Mouse (Mus musculus) heart, embryonic 14.5 days (tissue): ENCODE data around the gene Gm48551. TPM values are rescaled to one million over a fixed set of nuclear protein-coding genes. Genes with fewer than 3 reads are reported as not detected.

Experiments
- ATAC-seq: fragments of 200-750 bp; cut with Nextera tagmentation; 2 replicates; pipeline ENCODE4 v1.8.0; 2017; ENCODE audit warnings: low read depth, moderate TSS enrichment; ENCODE audit not compliant: insufficient number of reproducible peaks, insufficient read depth, low FRiP score
- H3K27ac ChIP-seq, 2 experiments: fragments of 200-500 bp in 1 of 2; fragments of 300-500 bp in 1 of 2; sonication (generic) in 1 of 2; replicated peaks in 1 of 2; 2 replicates each; pipeline ENCODE4 v1.5.1; 2012 to 2014; ENCODE audit warnings: low read depth in 2 of 2, low read length in 2 of 2, control low read depth in 1 of 2, mild to moderate bottlenecking in 1 of 2, mixed read lengths in 1 of 2; ENCODE audit not compliant: control insufficient read depth in 1 of 2, insufficient read depth in 1 of 2
- H3K27me3 ChIP-seq: fragments of 300-500 bp; sonication (generic); 2 replicates; pipeline ENCODE4 v1.6.1; 2014; ENCODE audit warnings: mild to moderate bottlenecking, low read length, control low read depth; ENCODE audit not compliant: control insufficient read depth, insufficient read depth
- H3K36me3 ChIP-seq: fragments of 300-500 bp; sonication (generic); 2 replicates; pipeline ENCODE4 v1.6.1; 2014; ENCODE audit warnings: mild to moderate bottlenecking, control low read depth, low read length, mixed read lengths; ENCODE audit not compliant: control insufficient read depth, insufficient read depth
- H3K4me1 ChIP-seq, 2 experiments: fragments of 200-500 bp in 1 of 2; fragments of 300-500 bp in 1 of 2; sonication (generic) in 1 of 2; 2 replicates each; pipeline ENCODE4 v1.6.1; 2012 to 2014; ENCODE audit warnings: low read length in 2 of 2, control low read depth in 1 of 2, mixed read lengths in 1 of 2; ENCODE audit not compliant: control insufficient read depth in 2 of 2, insufficient read depth in 2 of 2
- H3K4me2 ChIP-seq: fragments of 300-500 bp; sonication (generic); 2 replicates; pipeline ENCODE4 v1.6.1; 2014; ENCODE audit warnings: mild to moderate bottlenecking, low read length
- H3K4me3 ChIP-seq, 2 experiments: fragments of 200-500 bp in 1 of 2; fragments of 300-500 bp in 1 of 2; sonication (generic) in 1 of 2; 2 replicates each; pipeline ENCODE4 v1.5.1; 2012 to 2014; ENCODE audit warnings: low read length in 2 of 2, mild to moderate bottlenecking in 2 of 2, control low read depth in 1 of 2, low read depth in 1 of 2, moderate library complexity in 1 of 2; ENCODE audit not compliant: control insufficient read depth in 1 of 2, insufficient read depth in 1 of 2
- H3K9ac ChIP-seq: fragments of 300-500 bp; sonication (generic); 2 replicates; pipeline ENCODE4 v1.6.1; 2014; ENCODE audit warnings: mild to moderate bottlenecking, low read length
- H3K9me3 ChIP-seq: fragments of 300-500 bp; sonication (generic); 2 replicates; pipeline ENCODE4 v1.6.1; 2016; ENCODE audit warnings: low read length, control low read depth; ENCODE audit not compliant: control insufficient read depth
- WGBS: fragments of 180-500 bp; shearing (Covaris S2); extraction: QIAGEN DNeasy Blood & Tissue Kit; methylation state at CpG from one replicate; pipeline ENCODE4 v1.1.7; 2014; 5-methylcytosine and 5-hydroxymethylcytosine counted together
- polyA plus RNA-seq: library from polyadenylated mRNA; unstranded; fragments of >200 nt; fragmentation: Nextera tagmentation; extraction: Ambion mirVana; gene quantifications from 2 replicates; pipeline ENCODE4 v1.2.1, GENCODE M21; 2014

Gene Gm48551
- polyA plus RNA-seq, 1 experiment from 2014 or later: 1.7 TPM

GRCm38 (mm10) chr10:81367207-81367495 lies 17.1 kb upstream of the Gm48551 start:
- ATAC-seq: no peak
- H3K9ac ChIP-seq: no peak overlapping the region
- 88% methylated on average over 6 of the region's 6 CpGs for WGBS
- peaks cover 60% of the 10 kb centered on the region for H3K36me3 ChIP-seq
- H3K4me1 ChIP-seq: peaks cover 29 to 40% of the 10 kb centered on the region in 2 experiments
- no peaks in the 10 kb centered on the region for H3K9me3 ChIP-seq
- no peak overlapping the region for H3K27ac ChIP-seq
- H3K4me2 ChIP-seq: no peak overlapping the region
- no peak overlapping the region for H3K4me3 ChIP-seq
- H3K27me3 ChIP-seq: no peaks in the 10 kb centered on the region

GRCm38 (mm10) chr10:81375322-81375721 lies 8.9 kb upstream of the Gm48551 start:
- no peaks in the 10 kb centered on the region for H3K9me3 ChIP-seq
- WGBS: 92% methylated on average over 10 of the region's 10 CpGs
- H3K36me3 ChIP-seq: peaks cover 57% of the 10 kb centered on the region
- no peaks in the 10 kb centered on the region for H3K27me3 ChIP-seq
- ATAC-seq: no peak
- no peak overlapping the region for H3K4me2 ChIP-seq
- no peak overlapping the region for H3K27ac ChIP-seq
- peaks cover 13 to 20% of the 10 kb centered on the region in 2 experiments for H3K4me1 ChIP-seq
- H3K9ac ChIP-seq: no peak overlapping the region
- no peak overlapping the region for H3K4me3 ChIP-seq

GRCm38 (mm10) chr10:81376561-81377361 lies 7.5 kb upstream of the Gm48551 start:
- Histone ChIP-seq H3K4me1 (peaks cover 13 to 21% of the 10 kb centered on the region in 2 experiments), H3K4me2 (peak overlapping the region; percentile 77), H3K9me3 (no peaks in the 10 kb centered on the region), H3K9ac (peak overlapping the region; percentile 95), H3K36me3 (peaks cover 42% of the 10 kb centered on the region), H3K27ac (peak overlapping the region in 1 of 2 experiments; percentile 41; a peak in 2 of 4 replicates), H3K27me3 (no peaks in the 10 kb centered on the region), H3K4me3 (peak overlapping the region; percentile 71 to 87)
- 39% methylated on average over 6 of the region's 6 CpGs for WGBS
- ATAC-seq: no peak

DNA sequence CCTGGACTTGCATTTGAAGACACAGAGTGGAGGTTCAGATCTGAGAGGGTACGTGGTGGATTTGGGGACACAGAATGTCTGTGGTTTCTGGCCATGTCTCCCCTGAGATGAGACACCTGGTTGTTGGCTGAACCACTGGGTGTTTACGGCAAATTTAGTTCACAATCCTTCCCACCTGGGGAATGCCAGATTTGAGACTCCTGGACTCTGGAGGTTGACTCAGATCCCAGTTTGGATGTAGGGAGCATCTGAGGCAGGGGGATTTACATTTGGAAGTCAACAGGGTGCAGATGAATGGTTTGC lies 7.0 kb upstream of the Gm48551 start:
- Histone ChIP-seq H3K27ac (peak overlapping the region; percentile 38 to 70), H3K9ac (peak overlapping the region; percentile 95)
- 49% methylated on average over 2 of the region's 2 CpGs for whole genome bisulfite sequencing

DNA sequence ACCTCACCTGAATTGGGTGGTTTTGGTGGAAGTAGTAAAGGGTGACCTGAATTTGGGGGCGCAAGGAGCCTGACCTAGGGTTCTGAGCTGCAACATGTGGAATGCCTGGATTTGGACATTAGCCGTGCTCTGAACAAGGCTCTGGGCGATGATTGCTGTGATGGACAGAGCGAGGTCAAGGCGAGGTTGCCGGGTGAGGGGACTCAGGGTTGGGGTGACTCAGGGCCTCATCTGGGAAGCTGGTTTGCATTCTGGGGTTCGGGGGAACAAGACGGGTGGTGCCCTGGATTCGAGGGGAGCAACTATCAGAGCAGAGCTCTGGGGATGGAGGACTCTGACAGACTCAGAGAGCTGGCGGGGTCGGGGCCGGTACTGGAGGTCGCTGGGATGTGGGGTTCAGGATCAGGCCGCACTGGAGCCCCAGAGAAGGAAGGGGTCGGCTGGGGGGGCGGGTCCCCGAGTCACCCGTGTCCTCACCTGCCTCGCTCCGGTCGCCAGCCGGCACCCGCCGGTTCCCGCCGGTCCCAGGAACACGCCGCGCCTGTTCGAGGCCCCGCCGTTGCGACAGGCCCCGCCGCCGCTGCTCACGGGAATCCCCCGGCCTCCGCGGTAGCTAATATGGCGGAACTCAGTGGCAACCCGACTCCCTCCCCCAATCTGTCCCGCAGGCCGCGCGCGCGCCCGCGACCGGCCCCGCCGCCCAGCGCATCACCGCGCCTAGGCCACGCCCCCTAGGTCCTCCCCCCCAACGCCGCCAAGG lies 6.3 kb upstream of the Gm48551 start, which contains the start of gene Fzr1:
Gene Fzr1, minus strand, starts transcription at position 724 of the 760 bp plus-strand sequence.
- Histone ChIP-seq H3K4me3 (peak within 1 kb of the TSS; percentile 71 to 87), H3K27ac (peak within 1 kb of the TSS; percentile 74 to 76), H3K9me3 (no peaks in the 10 kb centered on the region), H3K36me3 (peaks cover 32% of the 10 kb centered on the region), H3K27me3 (no peaks in the 10 kb centered on the region), H3K9ac (peak within 1 kb of the TSS; percentile 95), H3K4me1 (peaks cover 20 to 29% of the 10 kb centered on the region in 2 experiments), H3K4me2 (peak within 1 kb of the TSS; percentile 78)
- 2% methylated on average over 56 of the region's 59 CpGs for WGBS
- peak; percentile 8 for ATAC-seq

More for the DNA sequence above, 7.0 kb upstream of the Gm48551 start:
- no peak for ATAC-seq
- Histone ChIP-seq H3K4me1 (peaks cover 18 to 26% of the 10 kb centered on the region in 2 experiments), H3K9me3 (no peaks in the 10 kb centered on the region), H3K4me3 (peak overlapping the region; percentile 71 to 87), H3K4me2 (peak overlapping the region; percentile 77), H3K36me3 (peaks cover 39% of the 10 kb centered on the region), H3K27me3 (no peaks in the 10 kb centered on the region)

DNA sequence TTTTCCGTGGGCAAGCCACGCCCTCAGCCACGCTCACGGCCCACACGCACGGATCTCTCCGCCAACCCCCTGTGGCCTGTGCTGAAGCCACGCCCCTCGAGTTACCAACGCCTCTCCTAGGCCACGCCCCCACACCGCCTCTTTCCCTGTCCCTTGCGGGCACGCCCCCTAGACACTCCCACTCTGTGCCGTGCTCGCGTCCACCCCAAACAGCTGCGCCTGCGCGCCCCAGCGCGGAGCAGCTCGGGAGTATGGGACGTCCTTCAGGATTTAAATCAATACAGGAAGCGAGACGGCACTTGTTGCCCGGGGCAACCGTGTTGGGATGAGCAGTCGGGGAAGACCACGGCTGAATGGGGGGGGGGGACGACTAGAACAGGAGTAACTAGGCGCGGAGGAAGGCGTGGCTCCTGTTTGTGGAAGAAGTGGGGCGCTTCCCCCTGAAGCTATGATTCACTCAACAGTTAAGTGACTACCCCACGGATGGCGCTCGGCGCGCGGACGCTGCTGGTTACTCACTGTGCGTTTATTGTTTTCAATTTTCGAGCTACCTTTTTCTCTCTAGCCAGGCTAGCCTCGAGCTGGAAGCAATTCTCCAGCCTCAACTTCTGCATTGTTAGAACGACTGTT lies 5.6 kb upstream of the Gm48551 start:
- Histone ChIP-seq H3K4me2 (peak overlapping the region; percentile 78), H3K27ac (peak overlapping the region; percentile 74 to 76), H3K4me3 (peak overlapping the region; percentile 71 to 87), H3K9me3 (no peaks in the 10 kb centered on the region), H3K27me3 (no peaks in the 10 kb centered on the region), H3K36me3 (peaks cover 25% of the 10 kb centered on the region), H3K4me1 (peaks cover 20 to 29% of the 10 kb centered on the region in 2 experiments), H3K9ac (peak overlapping the region; percentile 73)
- WGBS: under 1% methylated on average over 46 of the region's 46 CpGs
- ATAC-seq: peak; percentile 93

DNA sequence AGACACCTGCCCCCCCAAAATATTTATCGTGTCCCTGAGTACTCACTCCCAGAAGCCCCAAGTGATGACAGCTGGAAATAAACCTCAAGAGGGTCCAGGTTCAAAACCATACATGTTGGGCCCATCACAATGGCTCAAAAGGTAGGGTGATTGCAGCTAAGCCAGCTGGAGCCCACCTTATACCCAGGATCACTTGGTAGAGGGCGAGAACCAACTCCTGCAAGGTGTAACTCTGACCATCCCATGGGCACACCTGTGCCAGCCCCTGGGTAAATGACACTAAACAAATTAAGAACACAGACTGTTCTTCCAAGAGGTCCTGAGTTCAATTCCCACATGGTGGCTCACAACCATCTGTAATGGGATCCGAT lies 5.1 kb upstream of the Gm48551 start:
- 62% methylated on average over 3 of the region's 3 CpGs for WGBS
- H3K9ac ChIP-seq: peak overlapping the region; percentile 73
- ATAC-seq: no peak

More for the DNA sequence above, 5.1 kb upstream of the Gm48551 start:
- no peaks in the 10 kb centered on the region for H3K27me3 ChIP-seq
- H3K4me3 ChIP-seq: peak overlapping the region; percentile 67 to 71
- peak overlapping the region; percentile 78 for H3K4me2 ChIP-seq
- no peaks in the 10 kb centered on the region for H3K9me3 ChIP-seq
- peaks cover 20 to 29% of the 10 kb centered on the region in 2 experiments for H3K4me1 ChIP-seq
- peaks cover 20% of the 10 kb centered on the region for H3K36me3 ChIP-seq
- H3K27ac ChIP-seq: peak overlapping the region; percentile 74 to 76
